Mouse (Mus musculus) Muller cell, postnatal 12 days (primary cell): ENCODE results near the gene Mcpt4.
"Not testable (repeated sequence)": the region's sequence is repeated elsewhere in the genome, so short reads cannot be mapped to it uniquely, and the experiment has no call there.

Source experiments
- DNase-seq: peaks from one replicate; pipeline ENCODE4 v3.0.0-alpha.2; 2015; ENCODE audit errors: inconsistent ontology term

Gene Mcpt4

GRCm38 (mm10) chr14:56062213-56062612, at the start of gene Mcpt4:
TSS of gene Mcpt4 (minus strand) at chr14:56062313.
- DNase-seq, result not testable (repeated sequence)

- DNase-seq, result no peak
Measured at GRCm38 (mm10) chr14:56105447-56106180, 43.5 kb upstream of the Mcpt4 start.

- DNase-seq, result no peak
Measured at GRCm38 (mm10) chr14:56105016-56105415, 42.9 kb upstream of the Mcpt4 start.

GRCm38 (mm10) chr14:56103452-56103851, 41.3 kb upstream of the Mcpt4 start:
- DNase-seq, result no peak

- no peak for DNase-seq
Measured at GRCm38 (mm10) chr14:56102386-56102785, 40.3 kb upstream of the Mcpt4 start, which contains the start of gene Ctsg. TSS of gene Ctsg (minus strand) at chr14:56102574.

- DNase-seq, result peak; percentile 12
Measured at GRCm38 (mm10) chr14:56098940-56099339, 36.8 kb upstream of the Mcpt4 start.

GRCm38 (mm10) chr14:56097597-56097996, 35.5 kb upstream of the Mcpt4 start:
- no peak for DNase-seq

GRCm38 (mm10) chr14:56093353-56093752, 31.2 kb upstream of the Mcpt4 start:
- no peak for DNase-seq

GRCm38 (mm10) chr14:56086711-56087110, 24.6 kb upstream of the Mcpt4 start:
- no peak for DNase-seq

GRCm38 (mm10) chr14:56085167-56085566, 23.1 kb upstream of the Mcpt4 start, which contains the start of gene Mcpt8:
TSS of gene Mcpt8 (minus strand) at chr14:56085273.
- no peak for DNase-seq

GRCm38 (mm10) chr14:56082016-56082415, 19.9 kb upstream of the Mcpt4 start:
- no peak for DNase-seq

GRCm38 (mm10) chr14:56057722-56058121, 4.4 kb downstream of the Mcpt4 start:
- no peak for DNase-seq

- DNase-seq, result no peak
Measured at GRCm38 (mm10) chr14:56055408-56055807, 6.7 kb downstream of the Mcpt4 start.

GRCm38 (mm10) chr14:56041792-56042191, 20.3 kb downstream of the Mcpt4 start, which contains the start of gene Mcpt2:
TSS of gene Mcpt2 (plus strand) at chr14:56042041.
- not testable (repeated sequence) for DNase-seq

GRCm38 (mm10) chr14:56034433-56034832, 27.7 kb downstream of the Mcpt4 start:
- DNase-seq, result no peak

- not testable (repeated sequence) for DNase-seq
Measured at GRCm38 (mm10) chr14:56030395-56030794, 31.7 kb downstream of the Mcpt4 start, which contains the start of gene Mcpt9. TSS of gene Mcpt9 (minus strand) at chr14:56030495.

- DNase-seq, result not testable (repeated sequence)
Measured at GRCm38 (mm10) chr14:56021305-56021704, 40.8 kb downstream of the Mcpt4 start.

GRCm38 (mm10) chr14:56019446-56019845, 42.7 kb downstream of the Mcpt4 start:
- no peak for DNase-seq

- DNase-seq, result not testable (repeated sequence)
Measured at GRCm38 (mm10) chr14:56017671-56018070, 44.4 kb downstream of the Mcpt4 start, which contains the start of gene Mcpt1. TSS of gene Mcpt1 (plus strand) at chr14:56017971.

- DNase-seq, result no peak
Measured at GRCm38 (mm10) chr14:56013924-56014323, 48.2 kb downstream of the Mcpt4 start.

GRCm38 (mm10) chr14:56013147-56013546, 49.0 kb downstream of the Mcpt4 start:
- no peak for DNase-seq
